ENCODE assay signal across 29 mouse cellular contexts in the genomic region with DNA sequence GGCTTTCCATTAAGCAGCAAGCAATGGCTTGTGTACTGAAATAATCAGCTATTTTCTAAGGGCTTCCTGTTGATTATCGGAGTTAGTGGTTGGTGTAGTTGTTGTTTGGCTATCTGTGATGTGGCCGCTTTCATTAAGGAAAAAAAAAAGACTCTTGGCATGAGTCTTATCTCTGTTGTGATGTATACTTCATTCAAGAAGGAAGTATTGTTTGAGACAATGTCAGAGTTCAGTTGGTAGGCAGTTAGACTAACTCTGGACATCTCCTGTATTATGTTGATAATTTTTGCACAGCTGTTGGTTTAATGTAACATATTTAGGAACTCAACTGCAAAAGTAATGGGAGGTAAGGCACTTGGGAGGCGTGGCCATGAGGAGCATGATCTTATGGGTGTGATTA. TPM values are rescaled to one million over a fixed set of nuclear protein-coding genes. Genes with fewer than 3 reads are reported as not detected.
"Had no signal": no experiment of that assay in that cellular context is flagged by ENCODE, and none has a peak within 500 bp of the region (broad histone marks: within the 10 kb centered on the region; RNA-seq: fewer than 3 reads in every experiment).

No protein-coding gene starts in this region.

- ATAC-seq: forebrain, embryonic 13.5 days; forebrain, embryonic 14.5 days; forebrain, embryonic 15.5 days; forebrain, embryonic 16.5 days; forebrain, postnatal 0 days had no signal

- H3K4me1 ChIP-seq: embryonic facial prominence, embryonic 12.5 days had no signal

- H3K27ac ChIP-seq: embryonic facial prominence, embryonic 10.5 days; embryonic facial prominence, embryonic 12.5 days; embryonic facial prominence, embryonic 13.5 days; embryonic facial prominence, embryonic 15.5 days; forebrain, embryonic 10.5 days; forebrain, embryonic 13.5 days; forebrain, embryonic 15.5 days; gastrocnemius, adult 2 months; heart, adult 2 months had no signal

- H3K4me2 ChIP-seq: embryonic facial prominence, embryonic 12.5 days; embryonic facial prominence, embryonic 13.5 days; embryonic facial prominence, embryonic 15.5 days; forebrain, embryonic 13.5 days; forebrain, embryonic 15.5 days had no signal

- DNase-seq: cerebellum, adult 8-10 months; cerebellum, adult 9-10 months; cerebellum, adult 9-11 months; cerebellum, postnatal 10 days; cerebellum, postnatal 14 days; cerebellum, postnatal 25 days; cerebellum, postnatal 36 days; embryo, embryonic 11 days; forebrain, postnatal 0 days; gastrocnemius, adult 2 months; gastrocnemius, postnatal 10 days; gastrocnemius, postnatal 14 days; gastrocnemius, postnatal 25 days; gastrocnemius, postnatal 36 days; heart, adult 11 months; heart, adult 18-20 months; heart, adult 2 months had no signal

- H3K4me3 ChIP-seq: embryonic facial prominence, embryonic 10.5 days; embryonic facial prominence, embryonic 12.5 days; embryonic facial prominence, embryonic 13.5 days; embryonic facial prominence, embryonic 15.5 days; erythroblast, embryonic 14.5 days; forebrain, embryonic 10.5 days; forebrain, embryonic 13.5 days; forebrain, embryonic 15.5 days; gastrocnemius, adult 2 months; heart, adult 2 months had no signal

- H3K9ac ChIP-seq: embryonic facial prominence, embryonic 12.5 days; embryonic facial prominence, embryonic 13.5 days; embryonic facial prominence, embryonic 15.5 days; forebrain, embryonic 13.5 days; forebrain, embryonic 15.5 days; forebrain, postnatal 0 days had no signal

- H3K9me3 ChIP-seq: embryonic facial prominence, embryonic 10.5 days; embryonic facial prominence, embryonic 12.5 days; embryonic facial prominence, embryonic 13.5 days; embryonic facial prominence, embryonic 15.5 days; forebrain, embryonic 10.5 days; forebrain, embryonic 13.5 days; forebrain, embryonic 15.5 days had no signal

- H3K36me3 ChIP-seq: embryonic facial prominence, embryonic 10.5 days; embryonic facial prominence, embryonic 12.5 days; embryonic facial prominence, embryonic 13.5 days; embryonic facial prominence, embryonic 15.5 days; forebrain, embryonic 10.5 days; forebrain, embryonic 15.5 days had no signal

RNA-seq across cellular contexts. Expression of a gene that starts 6.1 kb away (rescaled TPM):
- total RNA-seq: common myeloid progenitor, adult 5-6 weeks; granulocyte monocyte progenitor cell, adult 5-6 weeks had no signal
- polyA plus RNA-seq: erythroblast, embryonic 14.5 days had no signal
